Mouse (Mus musculus) lung, embryonic 14.5 days (tissue): Measurements from ENCODE around the gene Sgms1. TPM values are rescaled to one million over a fixed set of nuclear protein-coding genes. Genes with fewer than 3 reads are reported as not detected.

ENCODE experiments used
- ATAC-seq: fragments of 200-750 bp; cut with Nextera tagmentation; 2 replicates; pipeline ENCODE4 v1.8.0; 2017; ENCODE audit warnings: mild to moderate bottlenecking, moderate TSS enrichment, moderate library complexity; ENCODE audit not compliant: insufficient read depth
- DNase-seq: peaks from one replicate; pipeline ENCODE4 v3.0.0-alpha.2; 2015
- H3K27ac ChIP-seq: fragments of 300-500 bp; sonication (generic); 2 replicates; pipeline ENCODE4 v1.5.1; 2014; ENCODE audit warnings: low read depth, mild to moderate bottlenecking, moderate library complexity
- H3K27me3 ChIP-seq: fragments of 300-500 bp; sonication (generic); 2 replicates; pipeline ENCODE4 v1.6.1; 2014; ENCODE audit warnings: low read length, control low read depth; ENCODE audit not compliant: insufficient read depth
- H3K36me3 ChIP-seq: fragments of 300-500 bp; sonication (generic); 2 replicates; pipeline ENCODE4 v1.6.1; 2014; ENCODE audit warnings: control low read depth; ENCODE audit not compliant: insufficient read depth
- H3K4me1 ChIP-seq: fragments of 300-500 bp; sonication (generic); 2 replicates; pipeline ENCODE4 v1.6.1; 2014; ENCODE audit warnings: antibody characterized with exemption, control low read depth; ENCODE audit not compliant: insufficient read depth
- H3K4me2 ChIP-seq: fragments of 300-500 bp; sonication (generic); 2 replicates; pipeline ENCODE4 v1.6.1; 2014; ENCODE audit warnings: mild to moderate bottlenecking
- H3K4me3 ChIP-seq: fragments of 300-500 bp; sonication (generic); 2 replicates; pipeline ENCODE4 v1.5.1; 2014; ENCODE audit warnings: low read depth, low read length
- H3K9ac ChIP-seq: fragments of 300-500 bp; sonication (generic); 2 replicates; pipeline ENCODE4 v1.6.1; 2014
- H3K9me3 ChIP-seq: fragments of 300-500 bp; sonication (generic); 2 replicates; pipeline ENCODE4 v1.6.1; 2016; ENCODE audit warnings: low read depth, low read length, control low read depth
- CTCF ChIP-seq: IDR thresholded peaks from 2 replicates; pipeline ENCODE4 v1.5.1; 2016; ENCODE audit warnings: antibody characterized with exemption, low read depth
- WGBS: fragments of 180-500 bp; shearing (Covaris S2); extraction: QIAGEN DNeasy Blood & Tissue Kit; methylation state at CpG from one replicate; pipeline ENCODE4 v1.1.7; 2014; 5-methylcytosine and 5-hydroxymethylcytosine counted together
- polyA plus RNA-seq: library from polyadenylated mRNA; unstranded; fragments of >200 nt; fragmentation: Nextera tagmentation; extraction: Ambion mirVana; gene quantifications from 2 replicates; pipeline ENCODE4 v1.2.1, GENCODE M21; 2014

The Sgms1 gene
- polyA plus RNA-seq, 1 experiment from 2014 or later = 50.2 TPM

DNA sequence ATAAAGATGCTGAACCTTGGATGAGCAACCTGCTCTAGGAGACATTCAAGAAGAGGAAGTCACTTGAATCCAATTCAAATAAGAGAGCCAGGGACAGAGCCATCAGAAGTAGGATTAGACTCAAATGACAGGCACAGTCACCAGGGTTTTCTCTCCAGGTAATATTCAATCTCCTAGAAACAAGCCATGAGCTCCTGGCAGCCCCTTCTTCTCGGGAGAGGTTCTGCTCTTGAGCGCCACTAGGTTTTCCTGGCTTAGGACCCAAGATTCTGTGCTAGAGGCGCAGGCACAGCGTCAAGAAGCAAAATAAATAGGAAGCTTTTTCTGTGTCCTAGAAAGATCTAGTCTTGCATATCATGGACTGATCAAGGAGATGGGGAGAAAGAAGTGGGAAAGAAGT is 76.2 kb downstream of the Sgms1 start:
- H3K4me3 ChIP-seq = no peak overlapping the region
- no peak overlapping the region for H3K4me2 ChIP-seq
- H3K4me1 ChIP-seq = no peaks in the 10 kb centered on the region
- ATAC-seq = no peak
- H3K36me3 ChIP-seq = no peaks in the 10 kb centered on the region
- H3K27ac ChIP-seq = no peak overlapping the region
- no peak for TF ChIP-seq CTCF
- DNase-seq = no peak
- H3K9me3 ChIP-seq = no peaks in the 10 kb centered on the region
- no peak overlapping the region for H3K9ac ChIP-seq
- H3K27me3 ChIP-seq = no peaks in the 10 kb centered on the region
- WGBS = 89% methylated on average over 4 of the region's 4 CpGs

DNA sequence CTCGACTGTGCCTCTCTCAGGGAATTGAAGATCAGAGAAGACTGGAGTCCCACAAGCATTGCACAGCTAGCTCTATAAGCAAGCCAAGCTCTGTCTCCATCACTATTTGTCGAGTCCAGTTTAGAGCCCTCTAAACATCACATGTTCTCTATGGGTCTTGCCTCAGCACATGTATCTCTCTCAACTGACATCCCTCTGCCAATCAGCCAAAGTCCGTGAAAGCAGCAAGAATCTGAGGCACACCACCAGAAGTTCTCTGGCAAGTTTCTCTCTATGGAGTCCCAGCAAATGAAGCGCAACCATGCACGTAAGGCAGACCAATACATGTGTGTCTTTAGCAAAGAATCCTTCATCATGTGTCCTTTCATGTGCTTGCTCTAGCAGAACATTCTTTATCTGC is 77.8 kb downstream of the Sgms1 start:
- no peak for TF ChIP-seq CTCF
- no peak for DNase-seq
- Histone ChIP-seq H3K4me3 (no peak overlapping the region), H3K27ac (no peak overlapping the region), H3K4me2 (no peak overlapping the region), H3K9me3 (no peaks in the 10 kb centered on the region), H3K4me1 (no peaks in the 10 kb centered on the region), H3K27me3 (no peaks in the 10 kb centered on the region), H3K36me3 (no peaks in the 10 kb centered on the region), H3K9ac (no peak overlapping the region)
- 92% methylated on average over 5 of the region's 5 CpGs for WGBS
- no peak for ATAC-seq

DNA sequence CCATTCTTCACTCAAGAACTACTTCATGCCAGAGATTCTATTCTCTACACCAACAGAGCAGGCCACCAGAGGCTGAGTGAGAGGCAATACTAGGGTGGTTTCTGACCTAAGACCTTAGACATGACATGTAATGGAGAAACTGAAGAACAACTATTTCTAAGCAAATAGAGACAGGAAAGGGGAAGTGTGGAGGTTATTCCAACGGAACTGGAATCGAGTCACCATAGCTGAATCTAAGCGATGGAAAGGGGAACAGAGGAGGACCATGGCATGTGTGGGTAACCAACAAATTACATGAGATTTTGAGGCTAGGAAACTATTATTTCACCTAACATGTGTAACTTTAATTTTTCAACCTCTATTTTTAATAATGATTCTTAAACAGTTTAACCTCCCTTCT is 78.5 kb downstream of the Sgms1 start:
- Histone ChIP-seq H3K4me3 (no peak overlapping the region), H3K27ac (no peak overlapping the region), H3K9ac (no peak overlapping the region), H3K9me3 (no peaks in the 10 kb centered on the region), H3K4me2 (no peak overlapping the region), H3K36me3 (no peaks in the 10 kb centered on the region), H3K27me3 (no peaks in the 10 kb centered on the region), H3K4me1 (no peaks in the 10 kb centered on the region)
- ATAC-seq (no peak), DNase-seq (no peak)
- no peak for TF ChIP-seq CTCF
- 87% methylated on average over 3 of the region's 3 CpGs for WGBS

DNA sequence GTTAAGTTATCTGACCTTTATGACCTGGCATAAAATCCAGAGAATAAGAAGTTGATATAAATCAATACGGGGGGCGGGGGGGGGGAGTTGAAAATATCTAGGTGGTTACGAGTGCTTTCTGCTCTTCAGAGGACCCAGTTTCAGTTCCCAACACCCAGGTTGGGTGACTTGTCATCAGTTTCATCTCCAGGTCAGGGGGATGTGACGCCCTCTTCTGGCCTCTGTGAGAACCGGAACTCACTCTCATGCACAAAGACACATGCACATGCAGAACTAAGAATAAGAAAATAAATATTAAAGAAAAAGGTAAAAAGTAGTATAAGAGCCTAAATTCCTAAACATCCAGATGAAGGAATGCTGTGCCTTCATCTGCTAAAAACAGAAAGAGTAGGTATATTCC is 79.0 kb downstream of the Sgms1 start:
- Histone ChIP-seq H3K4me2 (no peak overlapping the region), H3K27ac (no peak overlapping the region), H3K36me3 (no peaks in the 10 kb centered on the region), H3K9me3 (no peaks in the 10 kb centered on the region), H3K4me3 (no peak overlapping the region), H3K9ac (no peak overlapping the region), H3K4me1 (peaks cover 4% of the 10 kb centered on the region; the same call in 1 of the 2 replicates), H3K27me3 (no peaks in the 10 kb centered on the region)
- 93% methylated on average over 5 of the region's 5 CpGs for WGBS
- no peak for DNase-seq
- 0 out of 2 replicates have a peak, but pooled peaks have one; percentile 7 for TF ChIP-seq CTCF
- ATAC-seq = no peak

DNA sequence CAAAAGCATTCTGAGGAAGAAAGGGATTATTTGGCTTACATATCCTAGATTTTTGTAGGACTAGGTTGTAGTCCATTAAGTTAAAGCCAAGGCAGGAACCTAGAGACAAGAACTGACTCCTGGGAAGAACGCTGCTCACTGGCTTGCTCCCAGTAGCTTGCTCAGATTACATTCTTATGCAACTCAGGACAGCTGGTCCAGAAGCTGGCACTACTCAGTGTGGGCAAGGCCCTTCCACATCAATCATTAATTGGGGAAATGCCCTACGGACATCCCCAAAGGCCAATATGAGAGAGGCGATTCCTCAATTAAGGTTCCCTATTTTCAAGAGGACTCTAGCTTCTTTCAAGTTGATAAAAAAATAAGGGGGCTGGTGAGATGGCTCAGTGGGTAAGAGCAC is 80.2 kb downstream of the Sgms1 start:
- no peak for ATAC-seq
- Histone ChIP-seq H3K4me1 (peaks cover 15% of the 10 kb centered on the region), H3K4me2 (no peak overlapping the region), H3K9ac (no peak overlapping the region), H3K4me3 (no peak overlapping the region), H3K27ac (no peak overlapping the region), H3K36me3 (no peaks in the 10 kb centered on the region), H3K9me3 (no peaks in the 10 kb centered on the region), H3K27me3 (no peaks in the 10 kb centered on the region)
- no peak for TF ChIP-seq CTCF
- no peak for DNase-seq
- WGBS = 89% methylated on average over 3 of the region's 3 CpGs

DNA sequence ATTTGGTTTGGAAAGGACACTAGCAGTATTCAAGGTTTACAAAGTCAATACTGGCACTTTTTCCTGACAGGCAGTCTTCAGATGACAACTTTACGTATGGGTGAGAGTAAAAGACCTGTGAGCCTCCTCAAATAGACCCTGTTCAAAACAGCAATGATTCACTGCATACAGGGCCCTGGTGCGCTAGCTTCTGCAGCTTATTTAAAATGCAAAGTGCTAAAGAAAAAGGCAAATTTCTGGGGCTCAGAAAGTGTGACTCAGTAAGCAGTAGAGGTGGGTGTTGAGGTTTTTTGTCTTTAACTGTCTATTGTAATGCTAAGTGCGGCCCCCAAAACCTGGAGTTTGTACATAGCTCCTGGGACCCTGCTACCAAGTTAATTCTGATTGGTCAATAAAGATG is 81.2 kb downstream of the Sgms1 start:
- Histone ChIP-seq H3K4me1 (peaks cover 19% of the 10 kb centered on the region), H3K27me3 (no peaks in the 10 kb centered on the region), H3K27ac (no peak overlapping the region), H3K9ac (no peak overlapping the region), H3K4me3 (no peak overlapping the region), H3K4me2 (no peak overlapping the region), H3K9me3 (no peaks in the 10 kb centered on the region), H3K36me3 (no peaks in the 10 kb centered on the region)
- TF ChIP-seq CTCF = no peak
- 91% methylated on average over 3 of the region's 3 CpGs for WGBS
- no peak for ATAC-seq
- no peak for DNase-seq

DNA sequence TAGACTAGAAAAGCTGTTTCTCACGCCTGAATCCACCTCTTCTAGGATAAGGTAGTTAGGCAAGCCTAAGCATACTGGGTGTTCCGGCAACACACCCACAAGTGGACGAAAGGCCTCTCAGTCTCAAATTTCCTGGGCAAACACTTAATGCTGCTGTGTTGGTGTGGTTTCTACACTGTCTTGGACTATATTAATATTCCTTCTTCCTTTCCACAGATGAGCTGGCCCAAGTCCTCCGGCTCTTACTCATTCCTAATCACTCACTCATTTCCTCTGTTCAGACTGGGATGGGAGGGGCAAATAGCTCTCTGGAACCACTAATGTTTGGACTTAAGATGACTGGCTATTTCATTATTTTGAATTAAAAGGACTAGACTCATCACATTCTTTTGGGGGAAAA is 84.6 kb downstream of the Sgms1 start:
- no peak overlapping the region for H3K9ac ChIP-seq
- 23% methylated on average over 4 of the region's 4 CpGs for WGBS
- peak overlapping the region; percentile 34 for H3K4me2 ChIP-seq
- H3K27ac ChIP-seq = peak overlapping the region; percentile 94
- H3K4me3 ChIP-seq = no peak overlapping the region
- no peaks in the 10 kb centered on the region for H3K9me3 ChIP-seq
- no peak for TF ChIP-seq CTCF
- no peaks in the 10 kb centered on the region for H3K36me3 ChIP-seq
- DNase-seq (peak; percentile 79), ATAC-seq (peak; percentile 85)
- peaks cover 19% of the 10 kb centered on the region for H3K4me1 ChIP-seq
- no peaks in the 10 kb centered on the region for H3K27me3 ChIP-seq
